Mouse (Mus musculus) heart, embryonic 11.5 days (tissue): ENCODE data around the gene Osgep. TPM values are rescaled to one million over a fixed set of nuclear protein-coding genes. Genes with fewer than 3 reads are reported as not detected.

Experiments used
- ATAC-seq: fragments of 200-750 bp; cut with Nextera tagmentation; replicated peaks from 2 replicates; pipeline ENCODE4 v1.8.0; 2017; ENCODE audit warnings: moderate library complexity; ENCODE audit not compliant: insufficient number of reproducible peaks, low FRiP score, low TSS enrichment
- H3K27ac ChIP-seq: fragments of 300-500 bp; sonication (generic); 2 replicates; pipeline ENCODE4 v1.5.1; 2014; ENCODE audit warnings: mild to moderate bottlenecking, low read depth, low read length
- H3K27me3 ChIP-seq: fragments of 300-500 bp; sonication (generic); 2 replicates; pipeline ENCODE4 v1.6.1; 2014; ENCODE audit warnings: mild to moderate bottlenecking, low read length, mixed read lengths; ENCODE audit not compliant: control insufficient read depth, insufficient read depth
- H3K36me3 ChIP-seq: fragments of 300-500 bp; sonication (generic); 2 replicates; pipeline ENCODE4 v1.6.1; 2014; ENCODE audit warnings: mild to moderate bottlenecking, low read length, moderate library complexity, mixed read lengths; ENCODE audit not compliant: control insufficient read depth, insufficient read depth
- H3K4me1 ChIP-seq: fragments of 300-500 bp; sonication (generic); 2 replicates; pipeline ENCODE4 v1.6.1; 2014; ENCODE audit warnings: low read length; ENCODE audit not compliant: control insufficient read depth, insufficient read depth
- H3K4me2 ChIP-seq: fragments of 300-500 bp; sonication (generic); 2 replicates; pipeline ENCODE4 v1.6.1; 2014; ENCODE audit warnings: mild to moderate bottlenecking, moderate library complexity
- H3K4me3 ChIP-seq: fragments of 300-500 bp; sonication (generic); 2 replicates; pipeline ENCODE4 v1.5.1; 2014; ENCODE audit warnings: low read depth, low read length
- H3K9ac ChIP-seq: fragments of 300-500 bp; sonication (generic); 2 replicates; pipeline ENCODE4 v1.6.1; 2014; ENCODE audit warnings: mild to moderate bottlenecking, low read depth, low read length, moderate library complexity
- H3K9me3 ChIP-seq: fragments of 300-500 bp; sonication (generic); replicated peaks from 2 replicates; pipeline ENCODE4 v1.6.1; 2016; ENCODE audit warnings: low read length; ENCODE audit not compliant: control insufficient read depth
- WGBS: fragments of 180-500 bp; shearing (Covaris S2); extraction: QIAGEN DNeasy Blood & Tissue Kit; methylation state at CpG from one replicate; pipeline ENCODE4 v1.1.7; 2014; ENCODE audit not compliant: insufficient replicate concordance; 5-methylcytosine and 5-hydroxymethylcytosine counted together
- polyA plus RNA-seq: library from polyadenylated mRNA; unstranded; fragments of >200 nt; fragmentation: Nextera tagmentation; extraction: Ambion mirVana; gene quantifications from 2 replicates; pipeline ENCODE4 v1.2.1, GENCODE M21; 2014

The Osgep gene
- polyA plus RNA-seq, 1 experiment from 2014 or later = 124 TPM

- no peaks in the 10 kb centered on the region for H3K4me1 ChIP-seq
- no peak for ATAC-seq
- no peaks in the 10 kb centered on the region for H3K9me3 ChIP-seq
- no peaks in the 10 kb centered on the region for H3K27me3 ChIP-seq
- WGBS = 80% methylated on average over 6 of the region's 6 CpGs
- H3K4me2 ChIP-seq = no peak overlapping the region
- H3K27ac ChIP-seq = no peak overlapping the region
- no peak overlapping the region for H3K4me3 ChIP-seq
- no peak overlapping the region for H3K9ac ChIP-seq
- no peaks in the 10 kb centered on the region; the same call in 1 of the 2 replicates for H3K36me3 ChIP-seq
Measured at GRCm38 (mm10) chr14:50876236-50876950, 48.3 kb downstream of the Osgep start.

- Histone ChIP-seq H3K4me1 (no peaks in the 10 kb centered on the region), H3K27me3 (no peaks in the 10 kb centered on the region), H3K4me2 (no peak overlapping the region), H3K4me3 (no peak overlapping the region), H3K9me3 (no peaks in the 10 kb centered on the region), H3K9ac (no peak overlapping the region), H3K27ac (no peak overlapping the region), H3K36me3 (no peaks in the 10 kb centered on the region; the same call in 1 of the 2 replicates)
- no peak for ATAC-seq
- 76% methylated on average over 6 of the region's 6 CpGs for WGBS
Measured at GRCm38 (mm10) chr14:50875591-50876230, 49.0 kb downstream of the Osgep start.

GRCm38 (mm10) chr14:50875175-50875574 lies 49.5 kb downstream of the Osgep start:
- Histone ChIP-seq H3K4me3 (no peak overlapping the region), H3K9ac (no peak overlapping the region), H3K4me2 (no peak overlapping the region), H3K9me3 (no peaks in the 10 kb centered on the region), H3K4me1 (no peaks in the 10 kb centered on the region), H3K27me3 (no peaks in the 10 kb centered on the region), H3K36me3 (no peaks in the 10 kb centered on the region; the same call in 1 of the 2 replicates), H3K27ac (no peak overlapping the region)
- ATAC-seq = no peak
- 81% methylated on average over 3 of the region's 3 CpGs for WGBS

- no peak for ATAC-seq
- no peak overlapping the region for H3K4me2 ChIP-seq
- no peak overlapping the region for H3K4me3 ChIP-seq
- no peaks in the 10 kb centered on the region for H3K27me3 ChIP-seq
- WGBS = 82% methylated on average over 2 of the region's 2 CpGs
- H3K36me3 ChIP-seq = no peaks in the 10 kb centered on the region
- no peaks in the 10 kb centered on the region for H3K4me1 ChIP-seq
- no peak overlapping the region for H3K27ac ChIP-seq
- H3K9ac ChIP-seq = no peak overlapping the region
- no peaks in the 10 kb centered on the region for H3K9me3 ChIP-seq
Measured at GRCm38 (mm10) chr14:50871284-50871683, 53.4 kb downstream of the Osgep start.

- Histone ChIP-seq H3K27ac (no peak overlapping the region), H3K9ac (peak overlapping the region; percentile 78), H3K36me3 (no peaks in the 10 kb centered on the region), H3K4me1 (no peaks in the 10 kb centered on the region), H3K9me3 (no peaks in the 10 kb centered on the region), H3K4me3 (peak overlapping the region; percentile 65), H3K4me2 (peak overlapping the region; percentile 57), H3K27me3 (no peaks in the 10 kb centered on the region)
- WGBS = 30% methylated on average over 5 of the region's 5 CpGs
- no peak for ATAC-seq
Measured at GRCm38 (mm10) chr14:50870805-50871143, 53.9 kb downstream of the Osgep start.

- peak; percentile 82 for ATAC-seq
- Histone ChIP-seq H3K27ac (peak within 1 kb of the TSS; percentile 55; the same call in 1 of the 2 replicates), H3K4me3 (peak within 1 kb of the TSS; percentile 65), H3K9ac (peak within 1 kb of the TSS; percentile 78), H3K4me2 (peak within 1 kb of the TSS; percentile 57), H3K27me3 (no peaks in the 10 kb centered on the region), H3K9me3 (no peaks in the 10 kb centered on the region), H3K36me3 (no peaks in the 10 kb centered on the region), H3K4me1 (no peaks in the 10 kb centered on the region)
- 8% methylated on average over 32 of the region's 32 CpGs for WGBS
Measured at GRCm38 (mm10) chr14:50869889-50870804, 54.5 kb downstream of the Osgep start, which contains the start of gene Tep1. TSS of gene Tep1 (minus strand) at chr14:50870560.

- no peak for ATAC-seq
- WGBS = 88% methylated on average over 5 of the region's 5 CpGs
Measured at GRCm38 (mm10) chr14:50868656-50869055, 56.0 kb downstream of the Osgep start.

GRCm38 (mm10) chr14:50868211-50868610 lies 56.5 kb downstream of the Osgep start:
- H3K36me3 ChIP-seq = no peaks in the 10 kb centered on the region
- H3K4me2 ChIP-seq = no peak overlapping the region
- H3K27me3 ChIP-seq = no peaks in the 10 kb centered on the region
- no peak overlapping the region for H3K9ac ChIP-seq
- no peak for ATAC-seq
- no peak overlapping the region for H3K4me3 ChIP-seq
- no peaks in the 10 kb centered on the region for H3K9me3 ChIP-seq
- H3K4me1 ChIP-seq = no peaks in the 10 kb centered on the region
- 70% methylated on average over 4 of the region's 4 CpGs for WGBS
- H3K27ac ChIP-seq = no peak overlapping the region

More at GRCm38 (mm10) chr14:50868656-50869055, 56.0 kb downstream of the Osgep start:
- Histone ChIP-seq H3K9ac (no peak overlapping the region), H3K27ac (no peak overlapping the region), H3K4me1 (no peaks in the 10 kb centered on the region), H3K36me3 (no peaks in the 10 kb centered on the region), H3K9me3 (no peaks in the 10 kb centered on the region), H3K27me3 (no peaks in the 10 kb centered on the region), H3K4me3 (no peak overlapping the region), H3K4me2 (no peak overlapping the region)
